Mouse (Mus musculus): ENCODE data around the gene Amer1. TPM values are rescaled to one million over a fixed set of nuclear protein-coding genes. Genes with fewer than 3 reads are reported as not detected.

The Amer1 gene
- total RNA-seq (2021): 1 to 10 TPM; 3.3 to 3.9 TPM
- long read RNA-seq, experiment 1, partial matches to known transcripts: 0 of 1 reads
- long read RNA-seq, experiment 1, other reads (novel, unspliced or antisense): 1 of 1 reads
- long read RNA-seq, experiment 2: 0 reads

DNA sequence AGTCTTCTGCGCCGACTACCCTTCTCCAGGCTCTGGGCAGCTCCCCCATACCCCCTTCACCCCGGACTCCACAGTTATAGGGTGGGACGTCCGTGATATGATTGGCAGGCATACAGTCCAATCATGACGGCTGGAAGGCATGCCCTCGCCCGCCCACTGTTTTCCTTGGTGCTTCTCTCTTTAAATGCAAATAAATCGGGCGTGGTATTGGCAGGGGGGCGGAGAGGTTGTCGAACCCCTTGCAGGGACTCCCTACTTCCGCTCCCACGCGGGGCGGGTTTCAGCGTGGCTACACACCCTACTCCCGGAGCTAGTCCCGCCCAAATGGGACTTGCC lies at the start of gene Amer1:
Amer1 (minus strand) TSS at position 97 of the 336 bp plus-strand sequence.
- peak; percentile 93 for DNase-seq (ENCODE audit: low spot score)

DNA sequence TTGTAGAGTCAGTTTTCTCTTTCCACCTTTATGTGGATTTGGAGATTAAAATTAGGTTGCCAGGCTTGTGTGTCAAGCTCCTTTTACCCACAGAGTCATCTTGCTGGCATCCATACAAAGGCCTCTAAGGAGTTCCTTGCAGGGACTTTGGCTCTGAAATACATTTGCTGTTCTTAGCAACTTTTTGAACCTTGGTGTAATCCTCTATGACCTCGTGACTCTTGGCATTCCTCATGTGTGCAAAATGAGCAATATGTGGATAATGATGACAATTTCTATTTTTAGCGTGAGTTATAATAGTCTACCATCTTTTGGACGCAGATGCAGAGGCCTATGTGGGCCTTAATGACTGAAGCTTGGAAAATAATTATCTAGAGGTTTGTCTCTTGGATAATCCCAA lies 12.5 kb upstream of the Amer1 start:
- DNase-seq (ENCODE audit: low spot score): peak; percentile 65

- DNase-seq (ENCODE audit: low spot score): no peak
These were observed 1.2 kb upstream of the Amer1 start for GRCm38 (mm10) chrX:95445866-95446265.

DNA sequence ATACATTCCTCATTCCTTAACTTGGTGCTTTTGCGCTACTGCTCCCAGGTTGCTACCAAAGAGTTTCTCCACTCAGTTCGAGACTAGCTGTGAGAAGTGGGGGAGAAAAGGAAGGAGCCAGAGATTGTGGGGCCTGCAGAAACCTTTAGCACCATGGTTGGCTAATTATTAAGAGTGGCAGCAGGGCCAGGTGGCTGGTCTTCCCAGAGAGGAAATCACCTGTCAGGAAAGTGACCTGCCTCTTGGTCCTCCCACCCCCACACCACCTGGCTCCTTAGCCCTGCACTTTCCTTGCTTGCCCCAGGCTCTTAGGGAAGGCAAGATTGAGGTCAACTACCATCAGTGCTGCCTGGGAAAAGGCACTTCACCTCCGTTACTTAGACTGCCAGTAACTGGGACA lies 469 bp upstream of the Amer1 start:
- no peak for DNase-seq (ENCODE audit: low spot score)

GRCm38 (mm10) chrX:95443898-95444775 lies 535 bp downstream of the Amer1 start:
- peak; percentile 15 for DNase-seq (ENCODE audit: low spot score)

GRCm38 (mm10) chrX:95443390-95443789 lies 1.3 kb downstream of the Amer1 start:
- no peak for DNase-seq (ENCODE audit: low spot score)

GRCm38 (mm10) chrX:95442261-95442660 lies 2.4 kb downstream of the Amer1 start:
- DNase-seq (ENCODE audit: low spot score): no peak

- DNase-seq (ENCODE audit: low spot score): no peak
These were observed 3.4 kb downstream of the Amer1 start for GRCm38 (mm10) chrX:95441290-95441689.

GRCm38 (mm10) chrX:95438491-95438890 lies 6.2 kb downstream of the Amer1 start:
- no peak for DNase-seq (ENCODE audit: low spot score)

GRCm38 (mm10) chrX:95437236-95437635 lies 7.4 kb downstream of the Amer1 start:
- DNase-seq (ENCODE audit: low spot score): peak; percentile 72

DNA sequence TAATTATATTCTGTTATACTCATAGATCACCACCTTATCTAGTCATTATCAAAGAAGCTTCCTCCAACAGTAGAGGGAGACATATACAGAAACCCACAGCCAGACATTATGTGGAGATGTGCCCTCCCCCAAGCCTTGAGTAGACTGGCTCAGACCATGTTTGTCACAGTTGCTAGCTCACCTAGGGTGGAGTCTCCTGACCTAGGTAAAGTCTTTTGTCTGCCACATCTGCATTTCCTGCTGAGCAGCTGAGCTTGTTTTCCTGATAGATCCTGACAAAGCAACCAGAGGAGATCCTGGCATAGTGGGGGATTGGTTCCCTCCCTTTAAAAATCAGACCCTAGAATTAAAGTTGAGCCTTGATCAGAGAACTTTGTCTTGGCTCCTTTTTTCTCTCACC lies 71.6 kb downstream of the Amer1 start:
- no peak for DNase-seq (ENCODE audit: low spot score)

Other genes starting within 250 kb of the Amer1 start
- gene Arhgef9, start 248.0 kb downstream of the Amer1 start, total RNA-seq (2021): 10 to 100 TPM; 12.3 to 16.3 TPM
- 10 to 100 TPM; 51.7 to 59.7 TPM for gene Asb12, start 113.1 kb upstream of the Amer1 start, total RNA-seq (2021)
- gene Pfn5, start 113.2 kb upstream of the Amer1 start, total RNA-seq (2021): not detected
- gene Zc4h2, start 213.6 kb upstream of the Amer1 start, total RNA-seq (2021): 1 to 10 TPM in 1 of 2 experiments, under 1 TPM in 1; 0.88 to 1.1 TPM